In the genomic region with DNA sequence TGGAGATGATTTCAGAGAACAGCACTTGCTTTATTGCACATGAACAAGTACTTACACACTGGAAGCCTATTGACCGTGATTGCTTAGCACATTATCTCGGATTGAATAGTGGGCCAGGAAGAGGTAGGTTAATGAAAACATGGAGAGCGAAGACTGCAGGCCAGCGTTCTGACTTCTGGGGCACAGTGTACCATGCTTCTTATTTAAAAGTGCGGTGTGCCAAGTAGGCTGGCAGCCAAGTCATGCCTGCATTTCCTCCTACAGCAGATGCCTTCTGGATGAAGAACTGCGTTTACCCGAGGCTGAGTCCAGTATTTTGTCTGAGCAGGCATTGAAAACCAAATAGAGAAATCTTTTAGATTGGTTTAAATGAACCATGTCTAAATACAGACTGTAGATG, we compare ENCODE assay signal across 10 mouse cellular contexts. TPM values are rescaled to one million over a fixed set of nuclear protein-coding genes. Genes with fewer than 3 reads are reported as not detected.
DNase-seq lines count a peak whose midpoint lies in the region; ATAC-seq lines count a peak whose summit lies in the region.
"Had no signal": no experiment of that assay in that cellular context is flagged by ENCODE, and none has a peak within 500 bp of the region (broad histone marks: within the 10 kb centered on the region; RNA-seq: fewer than 3 reads in every experiment).

No protein-coding gene starts in this region.

- peaks cover 26% of the 10 kb centered on the region for H3K4me1 ChIP-seq in heart, embryonic 13.5 days
- peaks cover 16% of the 10 kb centered on the region for H3K4me1 ChIP-seq in heart, embryonic 10.5 days
- H3K4me1 ChIP-seq in stomach, embryonic 16.5 days (ENCODE audit: control insufficient read depth, insufficient read depth, low read length): peaks cover 12% of the 10 kb centered on the region; the same call in 1 of the 2 replicates

- H3K4me3 ChIP-seq in heart, embryonic 13.5 days: no peak overlapping the region
- H3K4me3 ChIP-seq in heart, embryonic 10.5 days: no peak overlapping the region
- H3K4me3 ChIP-seq in stomach, embryonic 16.5 days (replicated peaks; ENCODE audit: low read length): no peak overlapping the region
- H3K4me3 ChIP-seq: embryonic facial prominence, embryonic 12.5 days had no signal

- peak overlapping the region; percentile 20; the same call in 1 of the 2 replicates for H3K27ac ChIP-seq in heart, embryonic 13.5 days (replicated peaks)
- no peak overlapping the region for H3K27ac ChIP-seq in heart, embryonic 10.5 days
- H3K27ac ChIP-seq in stomach, embryonic 16.5 days (ENCODE audit: low read length): peak overlapping the region; percentile 8; the same call in 1 of the 2 replicates
- H3K27ac ChIP-seq: embryonic facial prominence, embryonic 12.5 days had no signal

- no peaks in the 10 kb centered on the region for H3K27me3 ChIP-seq in heart, embryonic 13.5 days (replicated peaks)
- no peaks in the 10 kb centered on the region for H3K27me3 ChIP-seq in heart, embryonic 10.5 days (ENCODE audit: insufficient read depth, poor library complexity, severe bottlenecking)
- H3K27me3 ChIP-seq in stomach, embryonic 16.5 days (ENCODE audit: control insufficient read depth, insufficient read depth, low read length): no peaks in the 10 kb centered on the region
- H3K27me3 ChIP-seq: embryonic facial prominence, embryonic 12.5 days had no signal

- no peak overlapping the region for H3K9ac ChIP-seq in heart, embryonic 13.5 days
- H3K9ac ChIP-seq in stomach, embryonic 16.5 days (ENCODE audit: low read length): no peak overlapping the region
- H3K9ac ChIP-seq: embryonic facial prominence, embryonic 12.5 days had no signal

- DNase-seq in heart, embryonic 10.5 days (ENCODE audit: low spot score): no peak
- peak; percentile 78 for DNase-seq in adipocyte (ENCODE audit: low spot score)
- peak; percentile 63 for DNase-seq in cerebellum, adult 9-11 months
- peak; percentile 83 for DNase-seq in kidney, postnatal 14 days
- no peak for DNase-seq in thymus, postnatal 25 days

- 51% methylated on average over 7 of the region's 7 CpGs for WGBS in heart, embryonic 13.5 days
- WGBS in heart, embryonic 10.5 days: 79% methylated on average over 7 of the region's 7 CpGs
- WGBS in stomach, embryonic 16.5 days: 56% methylated on average over 7 of the region's 7 CpGs

- no peak for ATAC-seq in heart, embryonic 13.5 days (ENCODE audit: extremely low read depth, insufficient number of reproducible peaks, low FRiP score, low TSS enrichment)
- peak; percentile 57; the same call in 1 of the 2 replicates for ATAC-seq in stomach, embryonic 16.5 days (ENCODE audit: insufficient read depth, low FRiP score)
- ATAC-seq in monocyte, adult 5-6 weeks (replicated peaks; ENCODE audit: insufficient number of reproducible peaks, low FRiP score, low TSS enrichment, poor library complexity, severe bottlenecking): no peak

- H3K9me3 ChIP-seq in heart, embryonic 13.5 days: no peaks in the 10 kb centered on the region
- no peaks in the 10 kb centered on the region for H3K9me3 ChIP-seq in heart, embryonic 10.5 days
- H3K9me3 ChIP-seq in stomach, embryonic 16.5 days (replicated peaks; ENCODE audit: control insufficient read depth, low read length): no peaks in the 10 kb centered on the region
- H3K9me3 ChIP-seq: embryonic facial prominence, embryonic 12.5 days had no signal

- H3K36me3 ChIP-seq in heart, embryonic 13.5 days: no peaks in the 10 kb centered on the region
- no peaks in the 10 kb centered on the region for H3K36me3 ChIP-seq in heart, embryonic 10.5 days
- no peaks in the 10 kb centered on the region for H3K36me3 ChIP-seq in stomach, embryonic 16.5 days (ENCODE audit: control insufficient read depth, insufficient read depth, low read length)
- H3K36me3 ChIP-seq: embryonic facial prominence, embryonic 12.5 days had no signal

- H3K4me2 ChIP-seq in heart, embryonic 13.5 days: no peak overlapping the region
- H3K4me2 ChIP-seq in stomach, embryonic 16.5 days (ENCODE audit: low read depth, low read length): no peak overlapping the region
- H3K4me2 ChIP-seq: embryonic facial prominence, embryonic 12.5 days had no signal

RNA-seq across cellular contexts. Expression of gene Gm6993, which starts 27.0 kb away (rescaled TPM):
- not detected in 2 replicates for polyA plus RNA-seq in heart, embryonic 13.5 days (2015; fragmentation: Nextera tagmentation; extraction: Ambion mirVana)
- polyA plus RNA-seq in heart, embryonic 10.5 days (2016; fragmentation: Nextera tagmentation; extraction: Ambion mirVana): not detected in 2 replicates
- not detected in 2 replicates for polyA plus RNA-seq in stomach, embryonic 16.5 days (2015; fragmentation: Nextera tagmentation; extraction: Ambion mirVana)
- not detected in 3 replicates for total RNA-seq in monocyte, adult 5-6 weeks (2017)
- total RNA-seq: ES-E14 had no signal
- polyA plus RNA-seq: embryonic facial prominence, embryonic 12.5 days had no signal

RNA-seq across cellular contexts. Expression of gene Lamb1, which starts 51.5 kb away (rescaled TPM):
- polyA plus RNA-seq in heart, embryonic 13.5 days (2015; fragmentation: Nextera tagmentation; extraction: Ambion mirVana): 90.6 and 91.3 TPM in 2 replicates
- 66.1 and 102 TPM in 2 replicates for polyA plus RNA-seq in heart, embryonic 10.5 days (2016; fragmentation: Nextera tagmentation; extraction: Ambion mirVana)
- 108 and 120 TPM in 2 replicates for polyA plus RNA-seq in stomach, embryonic 16.5 days (2015; fragmentation: Nextera tagmentation; extraction: Ambion mirVana)
- 0.86 to 1.1 TPM (median 1.1 TPM) in 3 replicates for total RNA-seq in monocyte, adult 5-6 weeks (2017)

Comparison
In these comparisons a context has a peak if more than half of its experiments do, and no peak if none do; other contexts are left out.
1. DNase-seq: peak in adipocyte (single experiment), cerebellum, adult 9-11 months (single experiment) and kidney, postnatal 14 days (single experiment); none in heart, embryonic 10.5 days (single experiment) and thymus, postnatal 25 days (single experiment).